Mouse (Mus musculus) thymus, adult 2 months (tissue): ENCODE data around the gene Clk3. TPM values are rescaled to one million over a fixed set of nuclear protein-coding genes. Genes with fewer than 3 reads are reported as not detected.
"Not testable (repeated sequence)": the region's sequence is repeated elsewhere in the genome, so short reads cannot be mapped to it uniquely, and the experiment has no call there.

Experiments
- DNase-seq: peaks from one replicate; pipeline ENCODE4 v3.0.0; 2021
- H3K27ac ChIP-seq: fragments of 200-500 bp; 2 replicates; pipeline ENCODE4 v1.5.1; 2012; ENCODE audit warnings: low read length, control low read depth; ENCODE audit not compliant: control insufficient read depth, insufficient read depth
- H3K27me3 ChIP-seq: fragments of 200-500 bp; 2 replicates; pipeline ENCODE4 v1.6.1; 2012; ENCODE audit warnings: mild to moderate bottlenecking, low read length, moderate library complexity, mixed read lengths; ENCODE audit not compliant: control insufficient read depth, insufficient read depth
- H3K36me3 ChIP-seq: fragments of 200-500 bp; 2 replicates; pipeline ENCODE4 v1.6.1; 2012; ENCODE audit warnings: mild to moderate bottlenecking, low read length, moderate library complexity; ENCODE audit not compliant: control insufficient read depth, insufficient read depth
- H3K4me1 ChIP-seq: fragments of 200-500 bp; replicated peaks from 2 replicates; pipeline ENCODE4 v1.6.1; 2012; ENCODE audit warnings: low read length; ENCODE audit not compliant: control insufficient read depth, insufficient read depth
- H3K4me3 ChIP-seq: fragments of 200-500 bp; 2 replicates; pipeline ENCODE4 v1.5.1; 2012; ENCODE audit warnings: mild to moderate bottlenecking, low read length, control low read depth, moderate library complexity; ENCODE audit not compliant: control insufficient read depth, insufficient read depth
- CTCF ChIP-seq: fragments of 200-500 bp; IDR thresholded peaks from 2 replicates; pipeline ENCODE4 v1.5.1; 2012; ENCODE audit warnings: mild to moderate bottlenecking, control low read depth, low read length, moderate library complexity, borderline replicate concordance; ENCODE audit not compliant: control insufficient read depth, poor library complexity, insufficient read depth; ENCODE audit errors: extremely low read depth
- POLR2A ChIP-seq: fragments of 200-500 bp; IDR thresholded peaks from 2 replicates; pipeline ENCODE4 v1.6.1; 2012; ENCODE audit warnings: mild to moderate bottlenecking, low read length, control low read depth, moderate library complexity; ENCODE audit not compliant: control insufficient read depth, poor library complexity, insufficient read depth; ENCODE audit errors: extremely low read depth
- WGBS: fragments of 180-500 bp; shearing (Covaris S2); methylation state at CpG from one replicate; pipeline ENCODE4 v1.1.7; 2018; 5-methylcytosine and 5-hydroxymethylcytosine counted together
- polyA plus RNA-seq: library from polyadenylated mRNA; depleted of rRNA; stranded (reverse); fragments of >200 nt; gene quantifications from 2 replicates; pipeline ENCODE4 v1.2.3, GENCODE M21; 2012

The Clk3 gene
- polyA plus RNA-seq, 1 experiment: 762 TPM

DNA sequence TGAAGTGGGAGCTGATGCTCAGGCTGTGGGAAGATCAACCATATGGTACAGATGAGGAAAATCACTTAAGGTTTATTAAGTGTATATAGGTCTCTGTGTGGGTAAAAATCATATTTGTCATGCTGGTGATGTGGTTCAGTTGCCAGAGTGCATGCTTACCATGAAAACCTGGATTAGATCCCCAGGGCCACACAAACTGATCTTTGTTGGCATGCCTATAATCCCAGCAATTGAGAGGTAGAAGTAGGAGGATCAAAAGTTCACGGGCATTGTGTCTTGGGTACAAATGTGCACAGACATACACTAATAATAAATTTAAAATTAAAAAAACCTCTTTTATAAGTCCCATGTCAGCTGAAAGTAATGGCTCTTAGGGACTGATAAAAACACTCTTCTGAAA, 43.3 kb downstream of the Clk3 start:
- no peaks in the 10 kb centered on the region for H3K4me1 ChIP-seq
- DNase-seq: no peak
- TF ChIP-seq CTCF: no peak
- 100% methylated on average over 1 of the region's 1 CpGs for WGBS
- peaks cover 23% of the 10 kb centered on the region for H3K36me3 ChIP-seq
- no peak overlapping the region for H3K4me3 ChIP-seq
- H3K27ac ChIP-seq: no peak overlapping the region
- no peaks in the 10 kb centered on the region for H3K27me3 ChIP-seq

GRCm38 (mm10) chr9:57720736-57721135, 44.9 kb downstream of the Clk3 start:
- WGBS: 97% methylated on average over 3 of the region's 3 CpGs
- no peaks in the 10 kb centered on the region for H3K4me1 ChIP-seq
- no peaks in the 10 kb centered on the region for H3K27me3 ChIP-seq
- TF ChIP-seq POLR2A (no peak), CTCF (no peak)
- H3K36me3 ChIP-seq: peaks cover 35% of the 10 kb centered on the region
- H3K4me3 ChIP-seq: no peak overlapping the region
- no peak for DNase-seq
- no peak overlapping the region for H3K27ac ChIP-seq

DNA sequence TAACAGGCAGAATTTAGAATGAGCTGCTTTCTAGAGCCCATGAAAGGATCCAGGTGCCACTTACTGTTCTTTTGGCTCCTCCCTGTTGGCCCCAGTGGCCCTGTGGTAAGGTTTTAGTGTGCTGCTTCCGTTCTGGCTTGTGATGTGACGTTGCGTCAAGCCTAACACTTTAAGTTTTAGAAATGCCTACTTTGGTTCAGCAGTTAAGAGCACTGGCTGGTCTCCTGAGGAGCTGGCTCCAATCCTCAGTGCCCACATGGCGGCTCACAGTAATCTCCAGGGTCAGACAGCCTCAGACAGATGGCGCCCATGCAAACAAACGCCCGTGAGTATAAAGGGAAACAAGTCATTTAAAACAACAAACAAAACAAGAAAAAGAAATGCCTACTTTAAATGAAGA, 47.3 kb downstream of the Clk3 start:
- DNase-seq: no peak
- TF ChIP-seq POLR2A (no peak), CTCF (no peak)
- H3K27ac ChIP-seq: no peak overlapping the region
- 91% methylated on average over 7 of the region's 7 CpGs for WGBS
- no peaks in the 10 kb centered on the region for H3K4me1 ChIP-seq
- no peak overlapping the region for H3K4me3 ChIP-seq
- H3K27me3 ChIP-seq: no peaks in the 10 kb centered on the region
- H3K36me3 ChIP-seq: peaks cover 58% of the 10 kb centered on the region

DNA sequence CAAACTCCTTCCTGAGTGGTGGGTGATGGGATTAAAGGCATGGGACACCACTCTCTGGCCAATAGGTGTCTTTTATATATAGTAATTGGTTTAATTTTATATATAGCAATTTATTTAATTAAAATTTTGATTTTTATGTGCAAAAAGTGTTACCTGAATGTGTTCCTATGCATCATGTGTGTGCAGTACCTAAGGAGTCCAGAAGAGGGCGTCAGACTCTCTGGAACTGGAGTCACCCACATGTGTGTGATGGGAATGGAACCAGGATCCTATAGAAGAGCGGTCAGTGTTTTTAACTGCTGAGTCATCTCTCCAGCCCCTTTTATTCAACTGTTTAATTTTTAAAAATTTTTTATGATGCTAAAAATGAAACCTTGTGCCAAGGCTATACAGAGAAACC, 53.5 kb downstream of the Clk3 start:
- WGBS: 93% methylated on average over 2 of the region's 2 CpGs
- Histone ChIP-seq H3K27me3 (no peaks in the 10 kb centered on the region), H3K4me1 (peaks cover 9% of the 10 kb centered on the region), H3K4me3 (no peak overlapping the region), H3K27ac (no peak overlapping the region), H3K36me3 (peaks cover 41% of the 10 kb centered on the region)
- no peak for TF ChIP-seq CTCF
- no peak for TF ChIP-seq POLR2A
- DNase-seq: no peak

DNA sequence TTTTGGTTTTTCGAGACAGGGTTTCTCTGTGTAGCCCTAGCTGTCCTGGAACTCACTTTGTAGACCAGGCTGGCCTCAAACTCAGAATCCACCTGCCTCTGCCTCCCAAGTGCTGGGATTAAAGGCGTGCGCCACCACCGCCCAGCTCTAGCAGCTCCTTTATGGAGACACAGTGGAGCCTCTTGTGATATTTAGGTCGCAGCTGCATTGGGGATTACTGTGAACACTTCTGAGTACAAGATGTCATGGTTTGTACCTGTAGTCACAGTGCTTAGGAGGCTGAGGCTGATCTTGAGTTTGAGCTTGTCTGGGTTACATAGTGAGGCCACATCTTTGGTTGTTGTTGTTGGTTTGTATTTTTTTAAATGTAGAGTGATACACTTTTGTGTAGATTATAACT, 55.4 kb downstream of the Clk3 start:
- Histone ChIP-seq H3K27ac (peak overlapping the region; percentile 29; the same call in 1 of the 2 replicates), H3K36me3 (peaks cover 21% of the 10 kb centered on the region)
- H3K4me1 ChIP-seq, H3K27me3 ChIP-seq, H3K4me3 ChIP-seq: not testable (repeated sequence)
- peak; percentile 15 for DNase-seq
- 60% methylated on average over 5 of the region's 5 CpGs for WGBS

- peaks cover 7% of the 10 kb centered on the region for H3K36me3 ChIP-seq
- 2% methylated on average over 37 of the region's 39 CpGs for WGBS
- H3K27ac ChIP-seq: peak overlapping the region; percentile 43
- H3K4me1 ChIP-seq: peaks cover 9% of the 10 kb centered on the region
- peak; percentile 43 for DNase-seq
- no peaks in the 10 kb centered on the region for H3K27me3 ChIP-seq
- H3K4me3 ChIP-seq: peak overlapping the region; percentile 84
- TF ChIP-seq POLR2A (no peak), CTCF (no peak)
These were observed 56.9 kb downstream of the Clk3 start for GRCm38 (mm10) chr9:57708720-57709274.

DNA sequence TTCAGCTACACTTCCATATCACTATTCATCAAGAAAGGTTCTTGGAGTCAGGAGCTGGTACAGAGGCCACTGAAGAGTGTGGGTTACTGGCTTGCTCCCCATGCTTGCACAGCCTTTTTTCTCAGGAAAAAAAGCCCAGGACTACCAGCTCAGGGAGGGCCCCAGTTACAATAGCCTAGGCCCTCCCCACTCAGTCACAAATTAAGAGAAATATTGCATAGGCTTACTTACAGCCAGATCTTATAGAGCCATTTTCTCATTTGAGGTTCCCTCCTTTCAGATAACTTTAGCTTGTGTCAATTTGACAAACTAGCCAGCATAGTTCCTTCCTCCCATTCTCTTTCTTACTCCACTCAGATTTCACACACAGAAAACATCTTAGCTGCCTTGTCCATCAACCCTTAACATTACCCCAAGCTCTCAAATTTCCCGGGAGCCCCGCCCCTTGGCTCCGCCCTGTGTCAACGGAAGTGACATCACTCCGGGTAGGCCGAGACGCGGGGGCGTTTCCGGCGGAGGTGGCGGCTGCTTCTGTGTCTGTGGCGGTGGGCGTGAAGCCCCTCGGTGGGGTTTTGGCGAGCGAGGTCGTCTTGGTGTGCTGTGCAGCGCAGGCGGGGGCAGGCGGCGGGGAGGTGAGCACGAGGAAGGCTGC, 57.5 kb downstream of the Clk3 start, which contains the start of gene Edc3:
TSS of gene Edc3 (plus strand) at position 473 of the 652 bp plus-strand sequence.
- Histone ChIP-seq H3K4me1 (peaks cover 9% of the 10 kb centered on the region), H3K36me3 (peaks cover 1% of the 10 kb centered on the region; the same call in 1 of the 2 replicates), H3K27ac (peak within 1 kb of the TSS; percentile 43), H3K4me3 (peak within 1 kb of the TSS; percentile 84), H3K27me3 (no peaks in the 10 kb centered on the region)
- WGBS: under 1% methylated on average over 23 of the region's 23 CpGs
- DNase-seq: peak; percentile 91
- 0 out of 2 replicates have a peak, but pooled peaks have one; percentile 34 for TF ChIP-seq CTCF
- TF ChIP-seq POLR2A: peak; percentile 72
